Mouse (Mus musculus) myocyte (in vitro differentiated cells): ENCODE results near the gene Tm7sf2. TPM values are rescaled to one million over a fixed set of nuclear protein-coding genes. Genes with fewer than 3 reads are reported as not detected.

Experiments used
- H3K27me3 ChIP-seq: one replicate; pipeline ENCODE4 v1.6.1; 2011; ENCODE audit not compliant: control insufficient read depth, insufficient read depth, insufficient read length
- H3K36me3 ChIP-seq: one replicate; pipeline ENCODE4 v1.6.1; 2011; ENCODE audit not compliant: control insufficient read depth, insufficient read depth
- H3K4me2 ChIP-seq: one replicate; pipeline ENCODE4 v1.6.1; 2011; ENCODE audit warnings: low read depth, control low read depth
- H3K4me3 ChIP-seq: one replicate; pipeline ENCODE4 v1.5.1; 2011; ENCODE audit warnings: mild to moderate bottlenecking, control low read depth, moderate library complexity
- H3K79me2 ChIP-seq: one replicate; pipeline ENCODE4 v1.6.1; 2011; ENCODE audit not compliant: control insufficient read depth, insufficient read depth
- H3ac ChIP-seq: one replicate; pipeline ENCODE4 v1.6.1; 2011; ENCODE audit not compliant: control insufficient read depth, insufficient read length
- CEBPB ChIP-seq: IDR thresholded peaks from 2 replicates; pipeline ENCODE4 v1.6.1; 2011; ENCODE audit warnings: mild to moderate bottlenecking, moderate library complexity; ENCODE audit not compliant: poor library complexity, insufficient read depth, severe bottlenecking
- E2F4 ChIP-seq: IDR thresholded peaks from one replicate; pipeline ENCODE4 v1.6.1; 2011; ENCODE audit warnings: mild to moderate bottlenecking, control low read depth, moderate library complexity; ENCODE audit not compliant: insufficient read depth
- MAX ChIP-seq: IDR thresholded peaks from one replicate; pipeline ENCODE4 v1.6.1; 2011; ENCODE audit warnings: low read depth, mild to moderate bottlenecking, control low read depth
- MYOD1 ChIP-seq, 3 experiments: IDR thresholded peaks; one replicate each; pipeline ENCODE4 v1.6.1; 2011; ENCODE audit warnings: control low read depth in 2 of 3, low read depth in 2 of 3, mild to moderate bottlenecking in 2 of 3, moderate library complexity in 1 of 3; ENCODE audit not compliant: insufficient read length in 2 of 3, control insufficient read depth in 1 of 3
- MYOG ChIP-seq, 3 experiments: IDR thresholded peaks; one replicate each; pipeline ENCODE4 v1.6.1; 2011; ENCODE audit warnings: control low read depth in 2 of 3, low read depth in 2 of 3, mild to moderate bottlenecking in 2 of 3; ENCODE audit not compliant: insufficient read length in 2 of 3, control insufficient read depth in 1 of 3, insufficient read depth in 1 of 3
- POLR2A ChIP-seq: IDR thresholded peaks from one replicate; pipeline ENCODE4 v1.6.1; 2011; ENCODE audit warnings: low read depth, mild to moderate bottlenecking, control low read depth, moderate library complexity; ENCODE audit not compliant: insufficient read length
- POLR2AphosphoS2 ChIP-seq: IDR thresholded peaks from one replicate; pipeline ENCODE4 v1.6.1; 2011; ENCODE audit warnings: low read depth, control low read depth; ENCODE audit not compliant: insufficient read length
- REST ChIP-seq: IDR thresholded peaks from one replicate; pipeline ENCODE4 v1.6.1; 2011; ENCODE audit warnings: mild to moderate bottlenecking, control low read depth, moderate library complexity; ENCODE audit not compliant: insufficient read depth, insufficient read length
- SRF ChIP-seq: IDR thresholded peaks from one replicate; pipeline ENCODE4 v1.6.1; 2011; ENCODE audit warnings: low read depth; ENCODE audit not compliant: control insufficient read depth, insufficient read length
- TCF12 ChIP-seq: IDR thresholded peaks from one replicate; pipeline ENCODE4 v1.6.1; 2011; ENCODE audit warnings: mild to moderate bottlenecking, control low read depth; ENCODE audit not compliant: poor library complexity, insufficient read depth, severe bottlenecking
- TCF3 ChIP-seq: IDR thresholded peaks from one replicate; pipeline ENCODE4 v1.6.1; 2011; ENCODE audit warnings: low read depth, control low read depth; ENCODE audit not compliant: insufficient read length
- USF1 ChIP-seq: IDR thresholded peaks from one replicate; pipeline ENCODE4 v1.6.1; 2011; ENCODE audit warnings: low read depth, mild to moderate bottlenecking, control low read depth, moderate library complexity
- polyA plus RNA-seq: library from polyadenylated mRNA; unstranded; fragments of >200 nt; fragmentation: generic; extraction: Trizol; gene quantifications from one replicate; pipeline ENCODE4 v1.2.1, GENCODE M21; 2012; ENCODE audit warnings: missing spikeins

The Tm7sf2 gene
- polyA plus RNA-seq, 1 experiment, result 37.1 TPM

- H3K36me3 ChIP-seq, result peaks cover 7% of the 10 kb centered on the region
- peaks cover 39% of the 10 kb centered on the region for H3K79me2 ChIP-seq
- peak overlapping the region; percentile 92 for H3K4me2 ChIP-seq
- peak overlapping the region; percentile 72 for H3ac ChIP-seq
- H3K4me3 ChIP-seq, result peak overlapping the region; percentile 51
- TF ChIP-seq E2F4, result no peak
- TF ChIP-seq MYOD1 (IDR thresholded peaks at IDR 0.05; ENCODE audit: control insufficient read depth in 1 of 3, insufficient read length in 2 of 3, low read depth in 2 of 3), result no peak
- no peak for TF ChIP-seq TCF12
- TF ChIP-seq TCF3, result no peak
- no peak for TF ChIP-seq USF1
- no peak for TF ChIP-seq POLR2AphosphoS2
- TF ChIP-seq MYOG (IDR thresholded peaks at IDR 0.05; ENCODE audit: control insufficient read depth in 1 of 3, insufficient read depth in 1 of 3, insufficient read length in 2 of 3, low read depth in 2 of 3), result no peak
- no peak for TF ChIP-seq POLR2A
- no peak for TF ChIP-seq CEBPB
- no peak for TF ChIP-seq MAX
- TF ChIP-seq SRF, result no peak
- no peak for TF ChIP-seq REST
- no peaks in the 10 kb centered on the region for H3K27me3 ChIP-seq
Observed at GRCm38 (mm10) chr19:6062418-6062817, 5.8 kb downstream of the Tm7sf2 start.

- TF ChIP-seq TCF12, result no peak
- peak; percentile 62 for TF ChIP-seq POLR2AphosphoS2
- peak in 1 of 3 experiments; percentile 54 for TF ChIP-seq MYOD1 (IDR thresholded peaks at IDR 0.05; ENCODE audit: control insufficient read depth in 1 of 3, insufficient read length in 2 of 3, low read depth in 2 of 3)
- peak; percentile 62 for TF ChIP-seq POLR2A
- Histone ChIP-seq H3K27me3 (no peaks in the 10 kb centered on the region), H3K79me2 (peaks cover 45% of the 10 kb centered on the region), H3K4me3 (peak overlapping the region; percentile 51), H3K36me3 (peaks cover 7% of the 10 kb centered on the region), H3K4me2 (peak overlapping the region; percentile 92), H3ac (peak overlapping the region; percentile 72)
Observed at GRCm38 (mm10) chr19:6061641-6062302, 6.4 kb downstream of the Tm7sf2 start.

GRCm38 (mm10) chr19:6061021-6061533, 7.1 kb downstream of the Tm7sf2 start, which contains the start of gene Znhit2:
Znhit2 (plus strand) TSS chr19:6061192.
- H3K4me2 ChIP-seq, result peak within 1 kb of the TSS; percentile 92
- peaks cover 7% of the 10 kb centered on the region for H3K36me3 ChIP-seq
- H3K79me2 ChIP-seq, result peaks cover 48% of the 10 kb centered on the region
- no peaks in the 10 kb centered on the region for H3K27me3 ChIP-seq
- peak within 1 kb of the TSS; percentile 51 for H3K4me3 ChIP-seq
- H3ac ChIP-seq, result peak within 1 kb of the TSS; percentile 72
- TF ChIP-seq TCF12 (no peak), TCF3 (no peak), POLR2A (peak; percentile 73), POLR2AphosphoS2 (peak; percentile 79), MAX (no peak), MYOD1 (IDR thresholded peaks at IDR 0.05; ENCODE audit: control insufficient read depth in 1 of 3, insufficient read length in 2 of 3, low read depth in 2 of 3) (peak in 2 of 3 experiments; percentile 18 to 74), MYOG (IDR thresholded peaks at IDR 0.05; ENCODE audit: control insufficient read depth in 1 of 3, insufficient read depth in 1 of 3, insufficient read length in 2 of 3, low read depth in 2 of 3) (peak in 2 of 3 experiments; percentile 44 to 48), SRF (no peak)

DNA sequence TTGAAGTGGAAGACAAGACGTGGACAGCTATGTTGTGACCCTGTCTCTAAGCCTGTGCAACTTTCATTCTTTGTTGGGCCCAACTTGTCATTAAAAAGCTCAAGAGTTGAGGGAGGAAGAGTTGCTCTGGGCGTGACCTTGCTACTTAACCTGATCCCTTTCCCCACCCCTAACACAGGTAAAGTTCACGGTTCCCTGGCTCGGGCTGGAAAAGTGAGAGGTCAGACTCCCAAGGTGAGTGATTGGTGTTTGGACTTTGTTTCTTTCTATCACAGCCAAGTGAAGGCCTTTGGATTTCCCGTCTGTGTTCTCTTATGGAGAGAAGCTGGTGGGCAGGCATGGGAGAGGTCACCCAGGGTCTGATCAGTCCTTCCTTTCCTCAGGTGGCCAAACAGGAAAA, 9.2 kb downstream of the Tm7sf2 start:
- no peak for TF ChIP-seq TCF12
- TF ChIP-seq TCF3, result no peak
- TF ChIP-seq REST, result no peak
- TF ChIP-seq MYOG (IDR thresholded peaks at IDR 0.05; ENCODE audit: control insufficient read depth in 1 of 3, insufficient read depth in 1 of 3, insufficient read length in 2 of 3, low read depth in 2 of 3), result no peak
- TF ChIP-seq MYOD1 (IDR thresholded peaks at IDR 0.05; ENCODE audit: control insufficient read depth in 1 of 3, insufficient read length in 2 of 3, low read depth in 2 of 3), result no peak
- TF ChIP-seq POLR2AphosphoS2, result no peak
- TF ChIP-seq POLR2A, result no peak
- TF ChIP-seq SRF, result no peak
- TF ChIP-seq CEBPB, result no peak
- no peak for TF ChIP-seq E2F4
- no peak for TF ChIP-seq USF1
- TF ChIP-seq MAX, result no peak
- peak overlapping the region; percentile 98 for H3K4me2 ChIP-seq
- H3K36me3 ChIP-seq, result peaks cover 18% of the 10 kb centered on the region
- no peaks in the 10 kb centered on the region for H3K27me3 ChIP-seq
- peaks cover 65% of the 10 kb centered on the region for H3K79me2 ChIP-seq
- no peak overlapping the region for H3ac ChIP-seq
- H3K4me3 ChIP-seq, result peak overlapping the region; percentile 96

DNA sequence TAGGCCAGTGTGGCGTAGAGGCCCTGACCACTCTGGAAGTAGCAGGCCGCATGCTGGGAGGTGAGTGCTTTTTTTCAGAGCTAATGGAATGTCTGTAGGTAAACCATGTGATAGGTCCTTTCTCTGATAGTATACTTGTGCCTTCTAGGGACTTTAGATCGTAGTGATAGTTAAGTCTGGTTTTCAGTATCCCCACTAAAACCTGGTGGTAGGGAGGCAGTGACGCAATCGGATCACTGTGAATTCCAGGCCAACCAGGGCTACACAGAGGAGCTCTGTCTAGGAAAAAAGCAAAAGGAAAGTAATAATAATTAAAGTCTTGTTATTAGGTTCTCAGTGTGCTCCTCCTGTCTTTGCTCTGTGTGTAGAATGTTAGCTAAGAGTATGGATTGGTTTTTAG, 9.7 kb downstream of the Tm7sf2 start:
- peak overlapping the region; percentile 43 for H3ac ChIP-seq
- H3K4me2 ChIP-seq, result peak overlapping the region; percentile 98
- no peaks in the 10 kb centered on the region for H3K27me3 ChIP-seq
- peaks cover 65% of the 10 kb centered on the region for H3K79me2 ChIP-seq
- TF ChIP-seq SRF (no peak), CEBPB (peak; percentile 57)
- H3K36me3 ChIP-seq, result peaks cover 18% of the 10 kb centered on the region
- peak overlapping the region; percentile 96 for H3K4me3 ChIP-seq
